Mouse (Mus musculus): ENCODE measurements at regions not wholly inside any gene's neighbourhood (a gene's known extent, or its start where the extent isn't known, plus 50 kb on each side); places are given as distances from the start of the nearest gene placed in this dataset.

GRCm38 (mm10) chr8:59265685-59266084 is 353.2 kb upstream of the Galntl6 start:
- in situ Hi-C loops (cut with MboI; ENCODE audit: low pct_unique_long_range_greater_than_20kb), result no loop called here
- CTCF ChIA-PET, result interaction anchor here (1.1 kb wide), 1 partner anchor 20 kb away, joined by 3 read pairs; no protein-coding TSS in a partner anchor

DNA sequence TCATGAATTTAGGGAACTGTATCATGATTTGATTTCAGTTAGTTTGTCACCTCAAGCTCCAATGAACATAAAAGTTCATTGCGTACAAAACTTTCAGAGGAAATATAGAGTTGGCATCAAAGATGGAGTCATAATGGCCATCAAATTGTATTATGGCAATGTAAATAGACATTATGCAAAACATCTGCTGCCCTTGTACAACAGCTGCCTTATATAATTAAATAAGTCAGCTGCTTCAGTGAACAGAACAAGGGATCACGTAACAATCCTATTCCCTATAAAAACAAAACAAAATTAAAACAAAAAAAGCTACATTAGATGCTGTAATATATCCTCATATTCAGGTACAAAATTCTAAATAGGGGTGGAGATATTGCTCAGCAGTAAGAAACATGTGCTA is 320.4 kb upstream of the Galntl6 start:
- no peak for DNase-seq (ENCODE audit: low read depth, low spot score)

More at GRCm38 (mm10) chr8:59265685-59266084, 353.2 kb upstream of the Galntl6 start:
- TF ChIP-seq CTCF (IDR thresholded peaks at IDR 0.05), result no peak
- POLR2A ChIA-PET, result no interaction called here
- H3K27me3 ChIP-seq, result no peaks in the 10 kb centered on the region
- no peak for ATAC-seq
- no peak for DNase-seq (ENCODE audit: low read depth, low spot score)

DNA sequence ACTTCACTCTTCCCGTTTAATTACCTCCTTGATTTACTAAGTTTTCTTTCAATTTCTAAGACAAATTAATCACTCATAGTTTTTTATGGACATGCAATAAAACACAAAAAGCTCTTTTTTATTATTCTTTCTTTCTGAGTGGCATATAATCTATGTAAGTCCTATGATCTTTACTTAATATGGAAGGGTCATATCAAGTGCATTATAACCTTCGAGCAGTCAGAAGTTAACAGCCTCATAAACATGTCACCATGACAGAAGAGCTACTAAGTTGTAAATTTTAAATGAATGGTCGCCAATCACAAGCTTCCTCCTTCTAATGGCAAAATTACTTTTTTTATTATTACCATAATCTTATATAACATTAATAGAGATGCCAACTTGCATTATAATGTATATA is 312.2 kb upstream of the Galntl6 start:
- DNase-seq (ENCODE audit: low read depth, low spot score) (no peak), ATAC-seq (no peak)
- TF ChIP-seq CTCF (IDR thresholded peaks at IDR 0.05), result no peak
- CTCF ChIA-PET, result interaction anchor here (1.3 kb wide), 1 partner anchor 9 kb away, joined by 3 read pairs; no protein-coding TSS in a partner anchor
- no peaks in the 10 kb centered on the region for H3K27me3 ChIP-seq
- in situ Hi-C loops (cut with MboI; ENCODE audit: low pct_unique_long_range_greater_than_20kb), result no loop called here
- POLR2A ChIA-PET, result no interaction called here

More for the DNA sequence above, 320.4 kb upstream of the Galntl6 start:
- TF ChIP-seq CTCF (IDR thresholded peaks at IDR 0.05), result no peak
- ChIA-PET POLR2A (no interaction called here), CTCF (interaction anchor here (1.3 kb wide), 1 partner anchor 10 kb away, joined by 3 read pairs; no protein-coding TSS in a partner anchor)
- H3K27me3 ChIP-seq, result no peaks in the 10 kb centered on the region
- in situ Hi-C loops (cut with MboI; ENCODE audit: low pct_unique_long_range_greater_than_20kb), result no loop called here
- ATAC-seq, result no peak

DNA sequence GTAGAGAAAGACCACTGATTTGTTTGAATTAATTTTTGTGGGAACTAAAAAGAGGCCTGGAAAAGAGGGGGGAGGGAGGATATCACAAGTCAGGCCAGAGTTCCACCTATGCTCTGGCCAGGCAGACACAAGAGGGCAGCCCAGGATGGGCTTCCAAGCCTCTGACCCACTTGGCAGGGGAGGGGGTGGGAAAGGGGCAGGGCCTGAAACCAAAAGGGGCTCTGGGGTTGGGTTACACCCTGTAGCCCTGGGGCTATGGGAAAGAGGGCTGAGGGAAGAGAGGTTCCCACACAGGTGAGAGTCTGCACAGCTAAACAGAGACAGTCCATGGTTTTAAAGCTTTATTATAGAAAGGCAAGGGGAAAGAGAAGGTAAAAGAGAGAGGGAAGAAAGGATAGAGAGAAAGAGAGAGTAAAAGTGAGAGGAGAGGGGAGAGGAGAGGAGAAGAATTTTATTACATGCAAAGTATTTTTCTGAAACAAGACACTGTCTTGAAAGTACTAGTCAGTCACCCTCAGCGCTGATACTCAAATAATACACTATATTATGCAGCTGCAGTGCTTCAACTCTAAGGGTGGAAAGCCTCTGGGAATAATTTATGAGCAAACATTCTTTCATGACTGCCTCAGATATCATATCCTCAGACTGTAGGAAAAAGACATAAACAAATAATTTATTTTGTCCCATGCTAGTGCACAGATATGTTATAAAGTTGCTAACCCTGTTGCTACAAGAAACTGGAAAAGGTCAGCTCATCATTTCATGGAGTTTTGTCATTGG is 262.3 kb upstream of the Galntl6 start:
- TF ChIP-seq CTCF (IDR thresholded peaks at IDR 0.05), result no peak
- in situ Hi-C loops (cut with MboI; ENCODE audit: low pct_unique_long_range_greater_than_20kb), result no loop called here
- no peak for DNase-seq (ENCODE audit: low read depth, low spot score)
- H3K27me3 ChIP-seq, result no peaks in the 10 kb centered on the region
- ChIA-PET CTCF (no interaction called here), POLR2A (no interaction called here)
- ATAC-seq, result no peak

DNA sequence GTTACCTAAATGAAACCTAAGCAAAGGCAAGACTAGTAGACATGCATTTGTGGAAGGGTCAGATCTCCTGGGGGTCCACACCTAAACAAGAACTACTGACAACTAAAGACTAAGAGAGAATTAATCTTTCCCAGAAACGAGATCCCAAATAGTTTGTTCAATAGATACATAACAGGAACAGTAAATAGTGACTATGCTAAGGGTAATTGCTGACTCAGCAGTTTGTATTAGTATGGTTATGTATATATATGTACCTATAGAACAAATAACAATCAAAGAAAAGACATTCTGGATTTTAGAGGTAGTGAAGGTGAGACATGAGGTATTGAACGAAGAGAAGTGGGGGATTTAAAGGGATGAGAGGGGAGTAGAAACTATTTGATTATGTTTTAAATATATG is 218.3 kb upstream of the Galntl6 start:
- DNase-seq (ENCODE audit: low read depth, low spot score), result no peak
- no peak for TF ChIP-seq CTCF (IDR thresholded peaks at IDR 0.05)
- ChIA-PET POLR2A (no interaction called here), CTCF (no interaction called here)
- in situ Hi-C loops (cut with MboI; ENCODE audit: low pct_unique_long_range_greater_than_20kb), result no loop called here
- ATAC-seq, result no peak
- H3K27me3 ChIP-seq, result no peaks in the 10 kb centered on the region

DNA sequence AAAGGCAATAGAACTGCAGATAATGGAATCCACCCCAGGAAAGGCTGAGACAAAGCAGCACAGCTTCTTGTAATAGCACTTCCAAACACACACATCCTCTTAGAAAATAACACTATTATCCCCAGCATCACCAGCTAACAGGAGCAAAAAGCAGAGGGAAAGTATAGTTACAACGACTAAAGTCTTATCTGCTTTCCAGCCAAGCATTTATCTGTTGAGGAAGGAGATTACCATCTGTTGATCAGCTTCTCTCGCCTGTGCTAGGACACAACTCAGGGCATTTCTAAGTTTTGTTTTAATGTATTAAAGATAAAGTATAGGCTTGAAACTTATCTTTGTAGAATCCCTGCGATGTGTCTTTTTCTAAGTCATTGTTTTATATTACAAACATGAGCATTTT is 200.8 kb upstream of the Galntl6 start:
- DNase-seq (ENCODE audit: low read depth, low spot score) (no peak), ATAC-seq (no peak)
- no peaks in the 10 kb centered on the region for H3K27me3 ChIP-seq
- CTCF ChIA-PET, result no interaction called here
- TF ChIP-seq CTCF (IDR thresholded peaks at IDR 0.05), result no peak
- in situ Hi-C loops (cut with MboI; ENCODE audit: low pct_unique_long_range_greater_than_20kb), result no loop called here
- POLR2A ChIA-PET, result no interaction called here

DNA sequence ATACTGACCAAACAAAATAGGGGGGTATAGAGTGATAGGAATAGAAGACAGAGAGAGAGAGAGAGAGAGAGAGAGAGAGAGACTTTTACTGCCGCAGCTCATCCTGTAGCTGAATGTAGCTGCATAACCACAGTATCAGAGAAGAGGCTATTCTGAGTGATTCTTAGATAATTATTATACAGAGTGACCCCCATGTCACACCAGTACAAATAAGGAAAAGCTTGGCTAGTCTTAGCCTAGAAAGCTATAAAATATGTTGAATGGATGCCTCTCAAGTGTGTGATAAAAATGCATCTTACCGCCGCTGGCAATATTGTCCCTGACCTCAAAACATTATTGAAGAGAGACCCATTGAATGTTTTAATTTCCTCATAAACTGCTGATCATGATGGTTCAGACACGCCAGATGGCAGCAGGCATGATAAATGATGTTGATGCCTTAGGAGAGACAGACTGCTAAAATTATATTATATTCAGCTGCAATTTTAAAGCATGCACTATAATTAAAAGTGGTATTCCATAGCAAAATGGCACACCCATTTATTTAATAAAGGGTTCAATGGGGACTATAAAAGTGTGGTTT is 178.9 kb upstream of the Galntl6 start:
- in situ Hi-C loops (cut with MboI; ENCODE audit: low pct_unique_long_range_greater_than_20kb), result no loop called here
- no peak for TF ChIP-seq CTCF (IDR thresholded peaks at IDR 0.05)
- CTCF ChIA-PET, result no interaction called here
- DNase-seq (ENCODE audit: low read depth, low spot score) (no peak), ATAC-seq (no peak)
- H3K27me3 ChIP-seq, result no peaks in the 10 kb centered on the region
- POLR2A ChIA-PET, result no interaction called here

Data from Patski (cell line).